Mouse (Mus musculus) gastrocnemius, postnatal 25 days (tissue): ENCODE measurements around the gene Mrpl20. TPM values are rescaled to one million over a fixed set of nuclear protein-coding genes. Genes with fewer than 3 reads are reported as not detected.
"Not testable (repeated sequence)": the region's sequence is repeated elsewhere in the genome, so short reads cannot be mapped to it uniquely, and the experiment has no call there.

Source experiments
- DNase-seq: peaks from one replicate; pipeline ENCODE4 v3.0.0; 2022
- total RNA-seq, 2 experiments: library from RNA; stranded (reverse); gene quantifications; 1 replicate in 1 of 2; 2 replicates in 1 of 2; pipeline ENCODE4 v1.2.3; 2021

The Mrpl20 gene
- total RNA-seq, 2 experiments from 2014 or later = 45.1 to 47.7 TPM

DNA sequence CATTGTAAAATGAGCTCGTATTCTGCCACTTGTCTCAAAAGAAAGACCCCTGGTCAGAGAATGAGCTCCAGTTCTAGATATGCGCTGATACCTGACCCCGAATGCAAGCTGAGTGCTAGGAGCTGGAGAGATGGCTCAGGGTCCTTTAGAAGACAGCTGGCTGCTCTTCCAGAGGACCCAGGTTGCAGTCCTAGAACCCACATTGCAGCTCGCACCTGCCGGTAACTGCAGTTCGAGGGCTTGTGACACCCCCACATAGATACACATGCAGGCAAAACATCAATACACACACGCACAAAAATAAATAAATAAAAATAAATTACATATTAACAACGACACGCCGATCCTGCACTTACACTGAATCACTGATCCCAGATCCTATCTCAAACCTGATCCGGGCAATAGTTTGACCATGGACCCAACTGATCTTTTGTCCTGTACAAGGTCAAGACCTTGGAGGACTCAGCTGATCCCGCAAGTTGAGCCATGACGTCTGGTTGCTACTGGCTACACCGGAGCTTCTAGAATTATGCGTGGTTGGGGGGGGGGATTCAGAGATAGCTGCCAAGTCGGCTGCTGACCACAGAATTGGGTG lies 19.1 kb upstream of the Mrpl20 start:
- DNase-seq = no peak

DNA sequence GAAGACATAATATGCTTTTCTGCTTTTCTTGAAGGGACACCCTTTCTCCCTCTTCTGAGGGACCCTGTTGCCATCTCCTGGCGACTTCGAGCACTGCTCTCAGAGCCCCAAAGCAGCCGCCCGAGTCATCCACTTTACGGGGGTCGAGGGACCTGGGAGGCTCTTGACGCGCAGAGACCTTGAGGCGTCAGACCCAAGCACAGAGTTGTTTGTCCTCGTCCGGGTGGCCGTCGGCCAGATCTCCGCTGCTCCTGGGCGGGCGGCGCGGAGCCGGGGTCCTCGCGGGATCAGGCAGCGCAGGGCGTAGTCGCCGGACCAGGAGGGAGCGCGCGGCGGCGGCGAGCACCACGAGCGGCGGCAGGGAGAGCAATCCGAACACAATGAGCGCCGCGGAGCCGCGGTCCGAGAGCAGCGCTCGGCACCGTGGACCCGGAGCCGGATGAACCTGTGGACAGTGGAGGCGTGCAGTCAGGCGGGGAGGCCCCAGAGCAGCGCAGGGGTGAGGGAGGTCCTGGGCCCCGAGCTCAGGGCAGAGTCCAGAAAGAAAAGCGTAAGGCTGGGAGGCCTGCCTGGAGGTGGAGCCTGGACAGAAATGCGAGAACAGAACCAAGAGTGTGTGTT lies 18.5 kb upstream of the Mrpl20 start:
- DNase-seq = peak; percentile 81

DNA sequence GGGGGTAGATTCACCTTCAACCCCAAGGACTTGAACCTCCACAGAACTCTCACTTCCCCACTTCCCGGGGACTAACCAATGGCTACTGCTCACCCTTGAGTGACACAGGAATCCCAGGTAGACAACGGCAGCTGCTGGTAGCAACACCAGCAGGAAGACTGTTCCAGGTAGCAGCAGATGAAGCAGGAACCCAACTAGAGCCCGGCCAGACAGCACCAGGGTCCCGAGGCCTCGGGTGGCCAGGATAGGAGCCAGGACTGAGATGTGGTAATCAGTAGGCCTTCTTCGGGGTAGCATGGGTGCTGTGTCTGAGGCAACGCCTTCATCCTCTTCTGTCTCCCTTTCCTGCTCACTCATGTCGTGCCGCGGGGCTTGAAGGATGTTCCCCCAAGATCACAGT lies 17.4 kb upstream of the Mrpl20 start:
- no peak for DNase-seq

GRCm38 (mm10) chr4:155785819-155786218 lies 16.9 kb upstream of the Mrpl20 start, which contains the start of gene Tmem88b:
TSS of gene Tmem88b (minus strand) at chr4:155785874.
- DNase-seq = no peak

GRCm38 (mm10) chr4:155788300-155788699 lies 14.4 kb upstream of the Mrpl20 start:
- DNase-seq = no peak

GRCm38 (mm10) chr4:155788833-155789232 lies 13.8 kb upstream of the Mrpl20 start:
- DNase-seq = not testable (repeated sequence)

- DNase-seq = no peak
These were observed 12.6 kb upstream of the Mrpl20 start, which contains the start of gene Ankrd65 for GRCm38 (mm10) chr4:155790021-155790489. TSS of gene Ankrd65 (plus strand) at chr4:155790439.

DNA sequence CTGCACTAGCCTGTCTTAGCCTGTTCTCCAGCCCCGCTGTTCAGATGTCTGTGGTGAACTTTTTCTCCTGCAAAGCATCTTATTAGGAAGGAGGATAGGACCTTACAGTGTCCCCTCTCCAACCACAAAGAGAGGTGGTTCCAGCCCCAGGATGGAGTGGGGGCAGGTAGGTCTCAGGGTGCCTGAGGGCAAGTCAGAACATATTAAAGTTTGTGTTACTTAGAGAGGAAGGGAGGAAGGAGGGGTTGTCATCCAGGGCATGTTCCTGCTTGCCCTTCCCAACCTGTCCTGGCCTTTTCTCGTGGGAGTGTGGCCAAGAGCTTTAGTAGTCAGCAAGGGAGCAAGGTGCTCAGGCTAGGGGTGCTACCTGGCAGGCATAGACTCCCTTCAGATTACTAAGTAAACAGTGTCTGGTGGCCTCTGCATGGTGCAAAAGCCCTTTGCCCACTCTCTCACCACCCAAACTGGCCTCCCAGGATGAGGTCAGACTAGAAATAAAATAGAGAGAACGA lies 12.0 kb upstream of the Mrpl20 start:
- no peak for DNase-seq

DNA sequence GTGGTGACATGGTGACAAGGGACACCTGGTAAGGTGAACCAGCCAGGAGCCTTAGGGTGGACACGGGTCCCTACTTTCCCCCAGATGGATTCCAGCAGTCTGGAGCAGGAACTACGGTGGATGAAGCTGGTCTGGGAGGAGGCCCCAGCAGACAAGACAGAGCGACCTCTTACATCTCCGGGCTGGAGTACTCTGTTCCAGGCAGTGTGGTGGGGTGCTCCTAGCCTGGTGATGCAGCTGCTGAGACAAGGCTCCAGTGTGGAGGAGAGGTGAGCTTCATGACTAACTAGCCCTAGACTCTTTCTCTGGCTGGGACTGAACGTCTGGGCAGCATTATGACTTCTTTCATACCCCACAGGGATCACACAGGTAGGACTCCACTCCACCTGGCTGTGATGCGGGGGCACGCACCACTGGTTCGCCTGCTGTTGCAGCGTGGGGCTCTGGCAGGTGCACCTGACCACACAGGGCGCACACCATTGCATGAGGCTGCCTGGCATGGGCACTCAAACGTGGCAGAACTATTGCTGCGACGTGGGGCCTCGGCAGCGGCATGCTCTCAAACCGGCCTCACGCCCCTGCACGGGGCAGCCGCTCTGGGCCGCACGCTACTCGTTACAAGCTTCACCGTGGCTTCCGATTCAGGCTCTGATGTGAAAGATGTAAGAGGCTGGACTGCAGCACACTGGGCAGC lies 11.3 kb upstream of the Mrpl20 start:
- DNase-seq = no peak

- no peak for DNase-seq
These were observed 8.9 kb upstream of the Mrpl20 start for GRCm38 (mm10) chr4:155793730-155794129.

- DNase-seq = no peak
These were observed 603 bp upstream of the Mrpl20 start for GRCm38 (mm10) chr4:155802075-155802474.

GRCm38 (mm10) chr4:155803340-155804041 lies 813 bp downstream of the Mrpl20 start:
- DNase-seq = peak; percentile 93

DNA sequence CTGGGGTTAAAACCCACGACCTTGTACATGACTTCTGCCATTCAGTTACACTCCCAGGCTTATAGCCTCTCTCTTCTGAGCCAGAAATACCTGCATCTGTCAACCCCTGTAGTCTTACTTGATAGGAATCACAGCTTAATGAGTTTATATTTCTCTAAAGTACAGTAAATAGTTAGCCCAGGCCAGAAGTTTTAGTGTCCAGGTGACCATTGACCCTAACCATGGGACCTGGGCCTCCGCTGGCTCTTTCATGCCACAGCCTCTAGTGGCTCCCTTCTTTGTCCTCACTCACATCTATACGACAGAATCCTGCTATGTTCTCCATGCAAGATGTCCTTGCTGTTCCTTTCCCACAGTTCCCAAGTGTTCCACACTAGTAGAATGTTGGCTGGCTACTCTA lies 5.2 kb downstream of the Mrpl20 start:
- DNase-seq = no peak

DNA sequence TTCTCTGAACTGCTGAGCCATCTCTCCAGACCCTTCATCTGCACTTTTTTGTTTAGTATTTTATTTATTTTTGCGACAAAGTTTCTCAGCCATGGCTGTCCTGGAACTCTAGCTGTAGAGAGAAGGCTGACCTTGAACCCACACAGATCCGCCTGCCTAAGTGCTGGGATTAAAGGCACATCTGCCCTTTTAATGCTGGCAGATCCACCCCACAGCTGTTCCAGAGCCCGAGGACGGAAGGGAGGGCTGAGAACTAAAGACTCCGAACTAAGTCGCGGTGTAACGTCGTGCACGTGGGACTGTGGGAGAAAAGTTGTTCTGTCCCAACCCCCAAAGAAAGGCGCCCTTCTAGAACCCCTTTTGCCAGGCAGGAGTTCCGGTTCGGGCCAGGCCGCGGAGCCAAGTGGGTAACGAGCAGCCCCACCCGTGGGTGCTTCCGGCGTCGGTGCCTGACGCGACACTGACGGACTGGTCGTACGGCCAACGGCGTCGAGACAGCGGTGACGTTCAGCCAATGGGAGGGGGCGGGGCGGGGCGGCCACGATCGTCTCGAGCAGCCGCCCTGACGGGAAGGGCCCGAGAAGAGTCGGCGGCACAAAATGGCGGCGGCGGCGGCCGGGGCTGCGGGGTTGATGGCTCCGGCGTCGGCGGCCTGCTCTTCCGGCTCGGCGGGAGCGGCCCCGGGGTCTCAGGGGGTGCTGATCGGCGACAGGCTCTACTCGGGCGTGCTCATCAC lies 9.4 kb downstream of the Mrpl20 start, which contains the start of gene Ccnl2:
TSS of gene Ccnl2 (plus strand) at position 561 of the 736 bp plus-strand sequence.
- peak; percentile 95 for DNase-seq

DNA sequence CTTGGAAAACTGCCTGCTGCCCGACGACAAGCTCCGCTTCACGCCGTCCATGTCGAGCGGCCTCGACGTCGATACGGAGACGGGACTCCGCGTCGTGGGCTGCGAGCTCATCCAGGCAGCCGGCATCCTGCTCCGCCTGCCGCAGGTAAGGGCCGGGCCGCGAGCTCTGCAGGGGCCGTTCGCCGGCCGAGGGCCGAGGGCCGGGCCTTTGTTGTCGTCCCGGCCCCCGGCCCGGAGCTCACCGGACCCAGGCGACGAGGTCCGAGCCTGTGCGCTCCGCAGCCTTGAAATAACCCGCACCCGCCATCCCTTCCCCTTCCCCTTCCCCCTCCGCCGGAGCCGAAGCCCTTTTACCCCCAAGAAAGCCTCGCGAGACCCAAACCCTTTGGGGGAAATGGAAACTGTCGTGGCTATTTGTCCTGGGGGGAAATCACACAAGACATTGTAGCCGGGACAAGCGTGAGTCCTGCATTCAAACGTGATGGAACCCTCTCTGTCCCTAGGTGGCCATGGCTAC lies 10.0 kb downstream of the Mrpl20 start:
- no peak for DNase-seq

DNA sequence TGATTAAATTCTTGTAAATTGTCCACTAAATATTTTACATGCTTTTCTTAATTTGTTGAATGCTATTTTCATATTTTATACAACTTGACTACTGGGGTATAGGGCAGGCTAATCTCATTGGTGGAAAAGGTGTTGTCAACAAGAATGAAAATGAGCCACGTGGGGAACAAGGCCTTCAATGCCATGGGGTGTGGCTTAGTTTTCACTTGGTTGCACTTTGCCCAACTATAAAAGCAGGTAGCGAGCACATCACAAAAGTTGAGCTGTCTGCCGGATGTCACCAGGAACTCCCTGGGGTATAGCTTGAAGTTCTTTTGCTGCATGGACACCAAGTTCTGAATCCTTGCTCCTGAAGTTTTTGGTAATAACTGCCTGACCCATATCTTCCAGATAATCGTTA lies 14.9 kb downstream of the Mrpl20 start:
- DNase-seq = no peak

- no peak for DNase-seq
These were observed 18.3 kb downstream of the Mrpl20 start for GRCm38 (mm10) chr4:155821025-155821424.

GRCm38 (mm10) chr4:155823443-155823842 lies 20.8 kb downstream of the Mrpl20 start:
- DNase-seq = no peak

GRCm38 (mm10) chr4:155829866-155830265 lies 27.2 kb downstream of the Mrpl20 start:
- no peak for DNase-seq

DNA sequence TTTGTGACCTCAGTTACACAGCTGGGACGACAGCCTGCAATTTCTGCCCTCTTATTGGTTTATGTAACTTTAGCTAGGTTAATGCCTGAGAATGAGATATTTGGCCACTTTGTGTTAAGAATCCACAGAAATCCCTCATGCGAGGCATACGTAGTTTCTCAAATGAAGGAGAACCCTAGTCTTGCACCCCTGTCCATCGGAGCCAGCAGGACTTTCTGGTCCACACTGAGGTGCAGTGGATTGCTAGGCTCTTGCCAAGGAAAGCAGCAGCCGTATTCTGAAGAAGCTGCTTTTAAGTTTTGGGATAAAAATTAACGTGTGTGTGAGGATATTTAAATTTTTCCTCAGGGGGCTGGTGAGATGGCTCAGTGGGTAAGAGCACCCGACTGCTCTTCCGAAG lies 27.9 kb downstream of the Mrpl20 start:
- no peak for DNase-seq

- DNase-seq = peak; percentile 94
These were observed 28.6 kb downstream of the Mrpl20 start, which contains the start of gene Aurkaip1 for GRCm38 (mm10) chr4:155831205-155831766. TSS of gene Aurkaip1 (plus strand) at chr4:155831272.
